Mouse (Mus musculus) natural killer cell, adult 2 months (primary cell): ENCODE results near the gene Camk2d.

Source experiments
- DNase-seq, 2 experiments: peaks; one replicate each; pipeline ENCODE4 v3.0.0; 2022; ENCODE audit warnings: low spot score in 2 of 2

The Camk2d gene

DNA sequence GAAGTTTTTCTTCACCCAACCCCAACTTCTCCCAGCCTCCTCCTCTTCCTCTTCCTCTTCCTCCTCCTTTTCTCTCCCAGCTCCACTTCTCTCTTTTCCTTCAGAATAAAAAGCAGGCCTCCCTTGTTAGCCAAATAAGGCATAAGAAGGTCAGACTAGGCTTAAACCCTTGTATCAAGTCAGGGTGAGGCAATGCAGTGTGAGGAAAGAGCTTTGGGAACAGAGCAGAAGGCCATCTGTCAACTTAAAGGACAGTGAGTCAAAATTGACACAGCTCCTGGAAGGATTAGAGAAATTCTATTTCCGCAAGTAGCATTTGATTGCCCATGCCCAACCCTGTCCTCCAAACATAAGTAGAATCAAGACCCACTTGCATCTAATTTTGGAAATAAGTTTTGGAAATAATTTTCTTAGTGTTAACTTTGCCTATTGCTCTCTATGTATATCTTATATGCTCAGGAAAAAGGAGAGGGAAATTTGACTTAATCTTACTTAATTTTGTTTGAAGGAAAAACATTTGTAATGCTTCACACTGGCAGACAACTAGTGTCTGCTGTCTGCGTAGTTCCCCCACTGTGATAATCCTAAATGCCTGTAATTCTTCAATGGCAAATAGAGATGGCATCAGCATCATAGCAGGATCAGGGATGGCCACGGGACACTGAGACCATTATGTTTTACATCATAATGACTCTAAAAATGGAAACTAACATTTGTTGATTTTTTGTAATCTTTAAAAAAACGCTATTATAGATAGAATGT is 16.8 kb downstream of the Camk2d start:
- DNase-seq, result no peak

DNA sequence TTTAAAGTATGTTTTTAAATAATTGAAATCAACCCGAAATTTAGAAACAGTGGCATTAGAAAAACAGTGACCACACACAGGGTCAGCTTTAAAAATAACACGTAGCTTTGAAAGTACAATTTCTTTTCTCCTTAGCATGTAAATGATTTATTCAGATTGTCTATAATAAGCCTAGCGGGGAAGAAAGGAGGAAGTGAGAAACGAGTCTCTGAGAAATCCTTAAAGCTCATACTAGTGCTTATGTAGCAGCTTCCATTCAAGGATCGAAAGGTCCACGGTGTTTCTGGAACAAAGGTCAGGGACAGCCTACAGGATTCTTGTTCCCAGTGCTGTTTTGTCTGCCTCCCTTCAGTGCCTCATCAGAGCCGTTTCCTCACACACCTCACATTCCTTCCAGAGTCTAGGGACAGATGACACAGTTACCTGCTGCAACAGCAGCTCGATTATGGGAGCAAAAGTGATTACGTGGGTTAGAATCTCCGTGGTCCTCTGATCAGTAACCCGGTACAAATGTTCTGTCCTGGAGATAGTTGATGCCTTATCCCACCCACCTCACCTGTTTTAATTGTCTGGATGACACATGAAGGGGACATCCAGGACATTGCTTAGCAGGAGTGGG is 17.5 kb downstream of the Camk2d start:
- DNase-seq, result no peak

DNA sequence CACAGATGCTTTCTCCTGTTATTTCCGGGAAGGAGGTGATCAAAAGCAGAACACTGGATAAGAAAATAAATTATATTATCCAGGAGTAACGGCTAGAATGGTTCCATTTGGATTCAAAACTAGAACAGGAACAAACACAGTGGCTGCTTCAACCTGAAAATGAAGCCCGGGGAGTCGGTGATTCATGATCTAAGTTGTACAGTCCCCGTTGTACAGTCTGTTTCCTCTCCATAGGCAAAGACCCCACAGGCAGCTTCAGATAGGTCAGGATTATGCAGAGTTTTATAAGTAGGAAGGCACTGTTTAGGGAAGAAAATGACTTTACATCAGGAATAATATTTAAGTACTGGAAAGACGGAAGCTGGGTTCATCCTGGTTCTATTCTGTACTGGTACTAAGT is 19.2 kb downstream of the Camk2d start:
- no peak for DNase-seq

DNA sequence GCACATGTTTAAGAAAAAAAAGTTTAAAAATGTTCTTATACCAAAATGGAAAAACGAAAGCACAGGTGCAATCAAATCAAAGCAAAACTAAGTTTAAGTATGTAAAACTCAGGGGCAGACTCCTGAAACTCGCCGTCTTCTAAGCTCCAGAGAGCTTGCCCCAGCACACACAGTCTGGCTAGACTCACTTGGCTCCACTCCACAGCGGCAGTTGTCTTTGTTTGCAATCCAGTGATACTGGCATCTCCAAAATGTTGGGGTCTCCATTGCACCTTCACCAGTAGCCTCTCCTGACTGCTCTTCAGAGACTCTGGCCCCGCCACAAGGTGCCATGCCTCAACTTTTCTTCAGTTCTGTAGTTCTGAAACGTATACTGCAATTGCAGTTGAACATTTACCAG is 24.1 kb downstream of the Camk2d start:
- DNase-seq, result no peak

DNA sequence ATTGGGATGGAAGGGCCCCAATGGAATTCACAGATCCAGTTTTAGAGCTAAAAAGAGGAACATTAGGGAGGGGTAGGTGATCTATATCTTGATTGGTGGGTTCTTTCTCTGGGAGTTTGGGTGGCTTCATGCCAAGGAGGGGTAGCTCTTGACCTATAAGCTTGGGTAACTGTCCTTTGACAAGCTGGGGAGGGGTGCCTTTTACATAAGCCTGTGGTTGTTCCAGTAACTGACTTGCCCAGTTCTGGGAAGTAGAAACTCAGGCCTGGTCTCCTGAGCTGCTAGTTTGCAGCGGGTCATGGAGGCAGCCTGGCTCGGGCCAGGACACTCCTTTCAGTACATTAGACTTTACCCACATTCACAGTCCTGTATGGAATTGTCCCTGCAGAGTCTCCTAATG is 26.4 kb downstream of the Camk2d start:
- no peak for DNase-seq

DNA sequence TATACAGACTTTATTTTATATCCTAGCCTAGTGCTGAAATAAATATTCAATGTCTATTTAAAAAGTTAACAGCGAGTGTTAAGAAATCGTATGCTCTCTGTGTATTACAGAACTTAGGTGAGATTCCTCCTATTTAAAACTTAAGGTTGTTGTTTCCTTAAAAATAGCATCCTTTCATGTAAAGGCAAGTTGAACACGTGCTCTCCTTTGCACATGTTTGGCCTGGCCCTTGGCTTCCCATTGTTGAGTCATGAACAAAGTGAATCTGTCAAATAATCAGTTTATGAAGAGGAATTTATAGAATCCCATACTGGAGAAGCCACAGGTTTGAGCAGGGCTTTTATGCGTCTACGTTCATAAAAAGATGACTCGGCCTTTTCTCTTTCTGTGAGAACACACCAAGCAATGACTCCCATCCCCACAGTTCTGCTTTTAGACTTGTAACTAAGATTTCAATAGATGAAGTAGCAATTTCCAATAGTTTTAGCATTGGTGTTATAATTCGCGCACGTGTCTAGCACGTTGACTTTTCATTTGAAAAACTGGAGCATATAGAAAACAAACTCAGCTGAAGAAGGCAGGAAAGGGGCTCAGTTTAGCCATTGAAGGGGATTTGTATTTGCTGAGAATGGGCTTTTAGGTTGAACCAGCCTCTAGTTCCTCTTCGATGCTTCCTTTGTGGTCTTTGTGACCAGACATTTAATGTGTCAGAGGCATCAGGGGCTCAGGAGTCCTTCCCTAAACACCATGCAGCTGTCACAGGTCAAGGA is 29.1 kb downstream of the Camk2d start:
- DNase-seq, result no peak

DNA sequence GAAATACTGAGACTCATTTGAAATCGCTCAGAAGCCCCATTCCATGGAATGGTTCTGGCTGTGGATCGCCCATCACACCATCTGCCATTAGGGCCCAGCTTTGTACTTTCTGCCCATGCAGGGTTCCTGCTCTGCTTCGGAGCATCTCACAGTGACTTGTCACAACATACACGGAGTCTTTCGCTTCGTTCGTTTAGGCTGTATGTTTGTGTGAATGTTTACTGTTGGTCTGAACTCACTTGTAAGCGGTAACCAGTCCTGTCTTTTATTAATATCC is 29.6 kb downstream of the Camk2d start:
- no peak for DNase-seq

DNA sequence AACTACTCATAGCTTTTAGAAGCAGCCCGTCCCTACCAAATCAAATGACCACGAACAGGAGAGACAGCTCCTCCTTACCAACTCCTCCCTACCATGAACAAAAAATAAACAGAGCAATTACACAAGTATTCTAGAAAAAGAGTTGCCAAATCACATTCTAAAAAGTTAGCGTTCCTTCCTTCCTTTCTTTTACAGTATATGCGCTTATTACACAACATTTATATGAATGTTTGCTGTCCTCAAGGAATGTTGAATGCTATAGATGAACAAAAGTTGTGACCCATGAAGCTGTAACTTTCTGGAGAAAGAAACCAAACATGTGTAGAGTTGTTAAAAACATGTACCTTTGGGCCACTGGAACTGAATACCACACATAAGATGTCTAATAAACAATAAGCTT is 31.9 kb downstream of the Camk2d start:
- no peak for DNase-seq

DNA sequence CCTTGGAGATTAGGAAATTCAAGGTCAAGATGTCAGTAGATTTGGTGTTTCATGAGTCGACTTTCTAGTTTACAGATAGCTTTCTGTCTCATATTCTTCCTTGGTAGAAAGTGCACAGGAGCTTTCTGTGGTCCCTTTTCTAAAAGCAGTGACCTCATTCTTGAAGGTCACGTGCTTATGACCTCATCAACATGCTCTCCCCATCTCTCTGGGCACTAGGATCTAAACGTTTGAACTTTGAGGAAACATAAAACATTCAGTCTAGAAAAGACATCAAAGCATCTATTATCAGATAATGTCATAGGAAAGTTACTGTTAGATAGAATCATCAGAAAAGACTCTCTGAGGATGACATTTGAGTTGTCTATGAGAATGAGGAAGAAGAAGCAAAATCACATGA is 32.3 kb downstream of the Camk2d start:
- DNase-seq, result no peak

DNA sequence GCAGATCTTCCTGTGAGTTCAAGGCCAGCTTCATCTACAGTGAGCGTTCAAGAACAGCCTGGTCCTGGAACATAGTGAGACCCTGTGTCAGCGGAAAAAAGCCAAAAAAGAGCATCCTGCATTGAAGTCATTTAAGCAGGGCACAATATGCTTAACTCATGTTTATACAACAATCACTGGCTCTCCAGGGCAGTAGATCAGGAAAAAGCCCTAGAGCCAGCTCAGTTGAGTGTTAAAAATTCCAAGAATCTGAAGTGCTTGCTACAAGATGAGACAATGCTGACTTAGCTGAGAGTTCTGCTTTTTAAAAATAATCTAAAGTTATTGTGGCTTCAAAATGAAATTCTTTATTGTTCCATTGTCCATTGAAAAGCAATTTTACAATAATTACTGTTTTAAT is 32.9 kb downstream of the Camk2d start:
- DNase-seq, result no peak

DNA sequence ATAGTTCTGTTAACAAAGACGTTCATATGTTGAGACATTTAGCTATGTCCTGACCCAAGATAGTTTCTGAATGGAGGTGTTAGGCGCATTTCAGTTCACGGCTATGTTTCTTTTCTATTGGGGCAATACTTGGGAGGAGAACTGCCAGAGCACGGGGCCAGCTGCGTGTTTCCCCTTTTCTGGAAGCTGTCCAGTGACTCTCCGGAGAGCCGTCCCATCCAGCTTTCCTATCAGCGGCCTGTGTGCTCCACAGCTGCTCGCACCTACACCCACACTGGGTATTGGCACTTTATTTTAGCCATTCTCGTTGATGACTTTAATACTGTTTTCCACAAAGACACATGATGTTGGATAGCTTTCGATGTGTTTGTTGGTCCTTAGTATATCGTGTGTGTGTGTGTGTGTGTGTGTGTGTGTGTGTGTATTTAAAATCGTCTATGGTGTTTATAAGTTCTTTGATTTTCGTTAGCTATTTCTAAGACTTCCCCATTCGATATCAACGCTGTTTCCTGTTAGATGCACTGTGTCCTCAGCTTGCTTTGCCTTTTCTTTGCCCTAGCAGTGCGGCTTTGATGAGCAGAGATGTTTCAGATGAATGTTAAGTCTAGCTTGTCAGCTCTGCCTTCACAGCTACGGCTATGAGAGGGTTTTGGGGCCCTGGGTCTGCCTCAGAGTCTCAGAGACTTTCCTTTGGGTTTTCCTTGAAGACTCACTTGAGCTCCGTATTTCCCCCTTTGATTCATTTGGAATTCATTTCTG is 34.2 kb downstream of the Camk2d start:
- no peak for DNase-seq

DNA sequence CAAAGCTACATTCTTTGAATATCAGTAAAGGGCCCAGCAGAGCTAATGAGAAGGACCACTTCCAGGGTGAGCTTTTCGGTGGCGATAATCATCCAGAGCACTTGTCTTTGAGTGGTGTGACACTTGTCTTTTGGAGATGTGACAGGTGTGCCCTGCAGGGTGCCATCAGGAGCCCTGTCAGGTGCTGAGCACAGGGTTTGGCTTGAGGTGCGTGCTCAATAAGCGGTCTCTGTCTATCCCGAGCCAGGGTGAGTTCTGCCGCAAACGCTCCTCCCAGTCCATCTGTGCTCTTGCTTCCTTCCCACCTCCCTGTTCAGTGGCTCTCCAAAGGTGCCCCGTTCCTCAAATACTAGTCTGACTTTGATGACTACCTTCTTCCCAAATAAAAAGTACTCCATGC is 35.5 kb downstream of the Camk2d start:
- DNase-seq, result no peak

DNA sequence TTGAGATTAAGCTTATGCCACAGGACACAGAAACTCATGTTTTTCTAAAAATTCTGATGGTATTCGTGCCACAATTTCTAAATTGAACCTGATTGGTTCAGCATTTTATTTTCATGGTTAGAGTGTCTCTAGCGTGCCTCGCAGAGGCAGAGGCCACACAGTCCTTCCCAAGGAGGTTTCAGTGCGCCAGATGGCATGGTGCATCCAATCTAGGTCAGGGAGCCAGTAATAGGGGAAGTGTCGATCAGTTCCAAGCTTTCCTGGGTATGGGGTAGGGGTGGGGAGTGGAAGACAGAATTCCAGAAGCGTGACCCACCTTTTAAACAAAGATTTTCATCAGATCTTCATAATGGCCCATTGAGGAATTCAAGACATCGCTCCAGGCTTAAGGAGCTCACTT is 36.5 kb downstream of the Camk2d start:
- no peak for DNase-seq

DNA sequence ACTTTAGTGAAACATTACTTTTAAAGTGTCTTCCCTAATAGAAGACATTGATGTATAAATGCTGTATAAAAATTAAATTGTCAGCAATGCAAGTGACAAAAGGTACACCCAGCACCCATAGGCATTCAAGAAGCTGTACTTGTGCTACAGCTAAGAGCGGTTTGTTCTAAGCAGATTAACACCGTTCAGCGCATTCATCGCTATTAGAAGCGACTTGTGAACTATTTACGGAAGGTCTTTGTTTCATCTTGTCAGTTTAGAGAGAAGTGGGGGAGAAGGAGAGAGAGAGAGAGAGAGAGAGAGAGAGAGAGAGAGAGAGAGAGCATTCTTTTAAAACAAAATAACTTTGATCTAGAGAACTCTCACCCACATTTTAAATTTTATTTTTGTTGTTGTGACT is 38.1 kb downstream of the Camk2d start:
- DNase-seq, result no peak

DNA sequence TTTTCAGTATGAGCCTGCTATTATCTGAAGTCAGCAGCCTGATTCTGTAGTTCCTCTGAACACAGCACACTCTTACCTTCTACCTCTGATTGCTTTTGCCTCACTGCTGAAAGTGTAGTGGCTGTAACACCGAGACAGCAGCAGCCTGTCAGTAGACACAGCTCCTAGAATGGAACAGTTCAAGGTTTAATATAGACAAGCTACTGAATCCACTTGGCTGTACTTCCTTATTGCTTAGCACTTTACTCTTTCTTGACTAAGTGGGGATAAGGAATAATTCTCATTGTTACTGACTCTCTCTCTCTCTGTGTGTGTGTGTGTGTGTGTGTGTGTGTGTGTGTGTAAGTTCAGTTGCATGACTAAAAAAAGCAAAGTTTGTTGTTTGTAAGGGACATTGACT is 42.2 kb downstream of the Camk2d start:
- DNase-seq, result no peak

DNA sequence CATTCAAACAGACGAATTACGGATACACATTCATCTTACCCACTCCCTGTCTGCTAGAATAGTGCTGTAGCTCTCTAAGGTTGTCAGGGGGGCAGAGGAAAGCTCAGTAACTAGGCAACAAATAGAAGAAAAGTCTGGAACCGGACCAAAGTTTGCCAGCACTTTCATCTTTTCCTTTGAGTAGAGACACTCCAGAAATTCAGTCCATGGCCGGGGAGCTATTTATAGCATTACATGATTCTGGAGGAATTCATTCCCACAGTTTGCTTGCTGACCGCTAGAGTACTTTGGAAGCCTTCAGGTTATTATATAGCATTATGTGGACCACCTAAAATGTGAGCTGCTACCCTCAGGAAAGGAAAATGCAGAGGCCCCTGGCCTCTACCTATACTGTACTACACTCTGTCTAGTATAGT is 43.0 kb downstream of the Camk2d start:
- DNase-seq, result no peak

DNA sequence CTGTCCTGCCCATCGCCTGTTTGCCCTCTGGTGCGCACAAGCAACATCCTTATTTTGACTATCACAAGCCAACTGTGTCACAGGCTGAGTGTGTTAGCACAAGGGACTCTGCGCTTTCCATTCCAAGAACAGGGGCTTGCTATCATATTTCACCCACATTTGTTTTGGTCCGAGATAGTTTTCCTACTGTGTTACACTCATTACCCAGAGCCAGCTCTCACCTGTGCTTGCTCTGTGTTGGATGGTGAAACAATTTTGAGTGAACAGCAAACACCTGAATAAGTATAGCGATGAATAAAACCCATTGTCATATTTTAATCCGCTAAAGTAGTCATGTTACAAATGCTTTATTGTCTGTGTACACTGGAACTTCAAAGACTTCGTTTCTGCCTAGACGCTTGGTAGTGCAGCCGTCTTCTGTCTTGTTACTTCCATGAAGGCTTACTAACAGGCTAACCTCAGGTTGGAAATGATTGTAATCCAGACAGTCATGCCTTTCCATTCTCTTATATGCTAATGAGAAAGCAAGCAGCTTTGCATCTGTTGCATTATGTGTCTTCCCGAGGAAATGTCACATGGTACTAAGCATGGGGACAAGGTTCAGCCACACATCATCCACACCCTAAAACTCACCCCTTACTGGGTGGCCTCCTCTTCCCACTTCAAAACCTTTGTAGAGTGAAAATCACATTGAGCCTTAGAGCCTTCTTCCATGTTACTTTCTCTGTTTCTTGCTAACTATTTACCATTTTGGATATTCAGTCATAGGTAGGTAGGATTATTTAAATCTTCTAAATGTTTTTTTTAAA is 44.5 kb downstream of the Camk2d start:
- DNase-seq, result no peak

DNA sequence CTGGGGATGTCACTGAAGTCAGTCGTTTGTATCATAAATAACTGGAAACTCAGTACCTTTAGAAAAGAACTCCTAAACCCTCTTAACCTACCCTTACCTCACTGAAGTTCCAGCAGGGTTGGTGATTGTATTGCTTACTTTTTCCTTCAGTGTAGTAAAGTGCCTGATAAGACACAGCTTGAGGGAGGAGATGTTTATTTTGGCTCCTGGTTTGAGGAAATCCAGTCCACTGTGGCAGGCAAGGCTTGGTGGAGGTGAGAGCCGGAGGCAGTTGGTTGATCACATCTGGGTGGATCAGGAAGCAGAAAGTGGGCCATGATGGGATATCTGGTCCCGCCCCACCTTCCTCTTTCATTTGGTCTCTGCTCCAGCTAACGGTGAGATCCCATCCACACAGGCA is 45.3 kb downstream of the Camk2d start:
- no peak for DNase-seq

DNA sequence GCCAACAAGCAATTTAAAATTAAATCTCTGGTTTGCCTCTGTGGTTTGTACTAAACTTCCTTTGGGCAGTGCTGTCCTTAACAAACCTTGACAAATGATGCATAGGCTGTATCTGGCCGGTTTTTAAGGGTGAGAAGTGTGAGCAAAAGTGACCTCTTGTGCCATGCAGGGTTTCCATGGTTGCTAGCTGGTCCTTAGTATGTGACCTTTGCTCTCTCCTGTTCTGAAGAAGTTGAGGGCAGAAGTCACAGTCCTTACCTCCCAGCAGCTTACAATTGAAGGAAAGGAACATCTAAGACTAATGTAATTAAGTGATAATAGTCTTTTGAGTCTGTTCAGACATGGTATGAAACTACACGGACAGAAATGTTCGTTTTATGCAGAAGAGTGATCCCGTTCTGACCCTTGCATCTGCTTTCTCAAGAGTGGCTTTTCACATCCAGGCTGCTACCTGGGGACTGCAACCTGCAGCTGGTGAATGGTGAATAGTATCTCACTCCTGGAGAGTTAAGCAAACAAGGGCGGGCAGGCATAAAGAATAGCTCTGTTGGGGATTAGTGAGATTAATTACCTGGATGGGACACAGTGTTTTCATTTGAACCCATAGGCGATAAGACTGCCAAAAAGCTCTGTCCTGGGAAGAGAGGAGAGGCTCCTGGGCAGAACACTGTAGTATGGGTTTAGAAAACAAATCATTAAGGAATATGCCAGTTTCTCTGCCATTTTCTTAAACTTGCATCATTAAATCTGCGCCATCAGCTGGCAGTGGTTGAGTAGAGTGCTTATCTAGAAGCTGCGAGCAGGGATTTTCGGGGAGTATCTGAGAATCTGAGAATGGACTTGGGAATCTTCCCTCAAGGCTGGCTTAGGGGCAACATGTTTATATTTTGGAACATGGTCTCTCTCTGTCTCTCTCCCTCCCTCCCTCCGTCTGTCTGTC is 47.2 kb downstream of the Camk2d start:
- no peak for DNase-seq

DNA sequence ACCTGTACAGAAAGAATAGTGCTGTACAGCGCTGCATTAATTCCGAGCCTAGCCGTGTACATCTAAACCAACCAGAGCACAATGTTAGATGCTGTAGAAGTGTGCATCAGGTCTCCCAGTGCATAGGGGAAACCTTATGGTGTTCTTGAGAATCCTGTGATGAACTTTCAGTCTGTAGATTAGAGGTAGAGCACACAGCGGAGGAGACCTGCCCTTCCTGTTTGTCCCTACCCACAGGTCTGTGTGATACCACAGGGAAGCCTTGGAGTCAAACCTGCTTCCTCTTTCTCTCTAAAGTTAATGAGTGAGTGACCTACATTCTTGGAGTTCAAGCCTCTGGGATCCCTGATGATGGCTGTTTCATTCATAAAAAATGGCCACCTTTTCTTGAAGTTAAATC is 54.2 kb downstream of the Camk2d start:
- DNase-seq, result no peak

DNA sequence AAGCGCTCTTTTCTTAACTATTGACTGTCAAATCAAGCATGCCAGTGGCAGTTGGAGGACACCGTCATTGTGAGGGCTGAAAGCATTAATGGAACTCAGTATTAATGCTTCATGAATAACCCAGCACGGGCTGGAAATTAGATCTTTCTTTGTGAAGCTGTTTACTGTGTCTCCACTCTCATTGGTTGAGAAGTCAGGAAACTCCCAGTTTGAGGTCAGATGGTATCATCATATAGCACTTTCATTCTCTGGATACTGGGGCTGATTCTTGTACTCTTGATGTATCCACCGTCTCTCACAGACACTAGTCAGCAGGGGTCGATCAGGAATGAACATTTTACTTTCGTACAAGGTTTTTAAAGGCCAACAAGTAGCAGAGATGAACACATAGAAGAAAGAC is 54.6 kb downstream of the Camk2d start:
- DNase-seq, result no peak
